Mouse (Mus musculus): ENCODE results near the gene Cbln3. TPM values are rescaled to one million over a fixed set of nuclear protein-coding genes. Genes with fewer than 3 reads are reported as not detected.

Cbln3 gene
- polyA plus RNA-seq, 1 experiment from 2014 or later: 0.25 TPM

DNA sequence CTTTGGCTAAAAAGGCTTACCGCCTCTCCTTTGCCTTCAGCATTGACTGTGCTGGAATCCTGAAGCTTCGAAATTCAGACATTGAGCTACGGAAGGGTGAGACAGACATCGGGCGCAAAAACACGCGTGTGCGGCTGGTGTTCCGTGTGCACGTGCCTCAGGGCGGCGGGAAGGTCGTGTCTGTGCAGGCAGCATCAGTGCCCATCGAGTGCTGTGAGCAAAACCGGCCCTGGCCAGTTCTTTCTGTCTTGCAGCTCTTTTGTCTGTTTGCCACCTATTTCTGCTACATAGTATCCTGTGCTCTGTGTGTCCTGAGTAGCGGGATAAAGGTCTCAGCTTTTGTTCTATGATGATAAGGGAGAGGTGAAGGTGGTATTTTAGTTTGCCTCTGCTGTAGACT lies 54.3 kb downstream of the Cbln3 start:
- Histone ChIP-seq H3K27ac (replicated peaks; ENCODE audit: low read depth, low read length) (no peak overlapping the region), H3K36me3 (ENCODE audit: control insufficient read depth, insufficient read depth, low read length) (peaks cover 82% of the 10 kb centered on the region)
- 89% methylated on average over 16 of the region's 16 CpGs for WGBS

More for the DNA sequence above, 54.3 kb downstream of the Cbln3 start:
- Histone ChIP-seq H3K4me2 (ENCODE audit: low read depth, low read length) (no peak overlapping the region), H3K4me1 (ENCODE audit: control insufficient read depth, insufficient read depth, low read length) (peaks cover 21% of the 10 kb centered on the region), H3K4me3 (ENCODE audit: low read depth, low read length) (no peak overlapping the region), H3K27me3 (replicated peaks; ENCODE audit: control insufficient read depth, insufficient read depth, low read length) (no peaks in the 10 kb centered on the region), H3K9me3 (ENCODE audit: control insufficient read depth, low read length) (no peaks in the 10 kb centered on the region), H3K9ac (ENCODE audit: low read depth, low read length) (no peak overlapping the region)
- DNase-seq (ENCODE audit: low spot score) (no peak), ATAC-seq (ENCODE audit: low read depth) (no peak)

Other genes starting within 250 kb of the Cbln3 start
- gene Ipo4, start 248.4 kb downstream of the Cbln3 start, polyA plus RNA-seq (2014; fragmentation: Nextera tagmentation; extraction: Ambion mirVana): 127 and 134 TPM in 2 replicates
- 0.79 and 2.8 TPM in 2 replicates for gene Gm49378, start 246.5 kb downstream of the Cbln3 start, polyA plus RNA-seq (2014; fragmentation: Nextera tagmentation; extraction: Ambion mirVana)
- gene Tm9sf1, start 240.6 kb downstream of the Cbln3 start, polyA plus RNA-seq (2014; fragmentation: Nextera tagmentation; extraction: Ambion mirVana): 106 and 108 TPM in 2 replicates
- gene Tssk4, start 234.2 kb downstream of the Cbln3 start, polyA plus RNA-seq (2014; fragmentation: Nextera tagmentation; extraction: Ambion mirVana): 0.97 and 1.0 TPM in 2 replicates
- 42.6 and 48.3 TPM in 2 replicates for gene Mdp1, start 223.9 kb downstream of the Cbln3 start, polyA plus RNA-seq (2014; fragmentation: Nextera tagmentation; extraction: Ambion mirVana)
- gene Gmpr2, start 212.5 kb downstream of the Cbln3 start, polyA plus RNA-seq (2014; fragmentation: Nextera tagmentation; extraction: Ambion mirVana): 49.6 and 54.8 TPM in 2 replicates
- 524 and 534 TPM in 2 replicates for gene Nedd8, start 212.3 kb downstream of the Cbln3 start, polyA plus RNA-seq (2014; fragmentation: Nextera tagmentation; extraction: Ambion mirVana)
- gene Tinf2, start 202.6 kb downstream of the Cbln3 start, polyA plus RNA-seq (2014; fragmentation: Nextera tagmentation; extraction: Ambion mirVana): 32.2 and 36.2 TPM in 2 replicates
- 7.1 and 8.0 TPM in 2 replicates for gene Tgm1, start 170.5 kb downstream of the Cbln3 start, polyA plus RNA-seq (2014; fragmentation: Nextera tagmentation; extraction: Ambion mirVana)
- 20.7 and 20.9 TPM in 2 replicates for gene Rabggta, start 162.1 kb downstream of the Cbln3 start, polyA plus RNA-seq (2014; fragmentation: Nextera tagmentation; extraction: Ambion mirVana)
- 76.5 and 83.8 TPM in 2 replicates for gene Dhrs1, start 138.7 kb downstream of the Cbln3 start, polyA plus RNA-seq (2014; fragmentation: Nextera tagmentation; extraction: Ambion mirVana)
- gene Nop9, start 138.7 kb downstream of the Cbln3 start, polyA plus RNA-seq (2014; fragmentation: Nextera tagmentation; extraction: Ambion mirVana): 32.6 and 36.9 TPM in 2 replicates
- 0.33 and 0.59 TPM in 2 replicates for gene Cideb, start 125.9 kb downstream of the Cbln3 start, polyA plus RNA-seq (2014; fragmentation: Nextera tagmentation; extraction: Ambion mirVana)
- gene Ltb4r2, start 123.0 kb downstream of the Cbln3 start, polyA plus RNA-seq (2014; fragmentation: Nextera tagmentation; extraction: Ambion mirVana): 0.47 and 0.51 TPM in 2 replicates
- gene Ltb4r1, start 118.4 kb downstream of the Cbln3 start, polyA plus RNA-seq (2014; fragmentation: Nextera tagmentation; extraction: Ambion mirVana): 0.24 and 0.56 TPM in 2 replicates
- 13.4 and 16.2 TPM in 2 replicates for gene Adcy4, start 100.3 kb downstream of the Cbln3 start, polyA plus RNA-seq (2014; fragmentation: Nextera tagmentation; extraction: Ambion mirVana)
- 32.0 and 35.3 TPM in 2 replicates for gene Ripk3, start 95.5 kb downstream of the Cbln3 start, polyA plus RNA-seq (2014; fragmentation: Nextera tagmentation; extraction: Ambion mirVana)
- gene Nfatc4, start 61.2 kb downstream of the Cbln3 start, polyA plus RNA-seq (2014; fragmentation: Nextera tagmentation; extraction: Ambion mirVana): 56.5 and 74.7 TPM in 2 replicates
- gene Nynrin, start 30.4 kb downstream of the Cbln3 start, polyA plus RNA-seq (2014; fragmentation: Nextera tagmentation; extraction: Ambion mirVana): 15.6 and 19.5 TPM in 2 replicates
- 9.1 and 9.7 TPM in 2 replicates for gene Khnyn, start 555 bp upstream of the Cbln3 start, polyA plus RNA-seq (2014; fragmentation: Nextera tagmentation; extraction: Ambion mirVana)
- gene Sdr39u1, start 15.9 kb upstream of the Cbln3 start, polyA plus RNA-seq (2014; fragmentation: Nextera tagmentation; extraction: Ambion mirVana): 56.9 and 71.5 TPM in 2 replicates
- gene Cma1, start 60.3 kb upstream of the Cbln3 start, polyA plus RNA-seq (2014; fragmentation: Nextera tagmentation; extraction: Ambion mirVana): 129 and 233 TPM in 2 replicates
- gene Cma2, start 66.6 kb upstream of the Cbln3 start, polyA plus RNA-seq (2014; fragmentation: Nextera tagmentation; extraction: Ambion mirVana): 0.21 TPM in 1 of 2 replicates, not detected in the other
- gene Mcpt1, start 133.6 kb upstream of the Cbln3 start, polyA plus RNA-seq (2014; fragmentation: Nextera tagmentation; extraction: Ambion mirVana): 0.34 and 0.39 TPM in 2 replicates
- gene Mcpt9, start 146.1 kb upstream of the Cbln3 start, polyA plus RNA-seq (2014; fragmentation: Nextera tagmentation; extraction: Ambion mirVana): not detected in 2 replicates
- 0.92 and 1.1 TPM in 2 replicates for gene Mcpt2, start 157.6 kb upstream of the Cbln3 start, polyA plus RNA-seq (2014; fragmentation: Nextera tagmentation; extraction: Ambion mirVana)
- 2.8 and 6.5 TPM in 2 replicates for gene Mcpt4, start 177.9 kb upstream of the Cbln3 start, polyA plus RNA-seq (2014; fragmentation: Nextera tagmentation; extraction: Ambion mirVana)
- gene Mcpt8, start 200.9 kb upstream of the Cbln3 start, polyA plus RNA-seq (2014; fragmentation: Nextera tagmentation; extraction: Ambion mirVana): 1.6 and 1.8 TPM in 2 replicates
- 0.29 and 0.57 TPM in 2 replicates for gene Ctsg, start 218.2 kb upstream of the Cbln3 start, polyA plus RNA-seq (2014; fragmentation: Nextera tagmentation; extraction: Ambion mirVana)
- 0.24 and 0.45 TPM in 2 replicates for gene Gzme, start 236.2 kb upstream of the Cbln3 start, polyA plus RNA-seq (2014; fragmentation: Nextera tagmentation; extraction: Ambion mirVana)
- gene Gzmd, start 248.2 kb upstream of the Cbln3 start, polyA plus RNA-seq (2014; fragmentation: Nextera tagmentation; extraction: Ambion mirVana): not detected in 2 replicates

Data from embryonic facial prominence, embryonic 14.5 days (tissue).